Mouse (Mus musculus) hindbrain, embryonic 13.5 days (tissue): ENCODE data around the gene Sost. TPM values are rescaled to one million over a fixed set of nuclear protein-coding genes. Genes with fewer than 3 reads are reported as not detected.

Experiments used
- ATAC-seq: fragments of 200-750 bp; cut with Nextera tagmentation; 2 replicates; pipeline ENCODE4 v1.8.0; 2017; ENCODE audit warnings: moderate TSS enrichment; ENCODE audit not compliant: low FRiP score
- H3K27ac ChIP-seq: fragments of 300-500 bp; sonication (generic); 2 replicates; pipeline ENCODE4 v1.5.1; 2015; ENCODE audit warnings: inconsistent platforms, mild to moderate bottlenecking, moderate library complexity
- H3K27me3 ChIP-seq: fragments of 300-500 bp; sonication (generic); 2 replicates; pipeline ENCODE4 v1.6.1; 2015; ENCODE audit warnings: mild to moderate bottlenecking, inconsistent platforms
- H3K36me3 ChIP-seq: fragments of 300-500 bp; sonication (generic); 2 replicates; pipeline ENCODE4 v1.6.1; 2015; ENCODE audit warnings: mild to moderate bottlenecking, inconsistent platforms
- H3K4me1 ChIP-seq: fragments of 300-500 bp; sonication (generic); replicated peaks from 2 replicates; pipeline ENCODE4 v1.6.1; 2015; ENCODE audit warnings: inconsistent platforms
- H3K4me2 ChIP-seq: fragments of 300-500 bp; sonication (generic); 2 replicates; pipeline ENCODE4 v1.6.1; 2015; ENCODE audit warnings: inconsistent platforms, mild to moderate bottlenecking, moderate library complexity
- H3K4me3 ChIP-seq: fragments of 300-500 bp; sonication (generic); 2 replicates; pipeline ENCODE4 v1.5.1; 2015; ENCODE audit warnings: mild to moderate bottlenecking, inconsistent platforms
- H3K9ac ChIP-seq: fragments of 300-500 bp; sonication (generic); 2 replicates; pipeline ENCODE4 v1.6.1; 2015; ENCODE audit warnings: mild to moderate bottlenecking, inconsistent platforms
- H3K9me3 ChIP-seq: fragments of 300-500 bp; sonication (generic); 2 replicates; pipeline ENCODE4 v1.6.1; 2016; ENCODE audit warnings: inconsistent platforms
- WGBS: fragments of 180-500 bp; shearing (Covaris S2); methylation state at CpG from one replicate; pipeline ENCODE4 v1.1.7; 2015; 5-methylcytosine and 5-hydroxymethylcytosine counted together
- polyA plus RNA-seq: library from polyadenylated mRNA; unstranded; fragments of >200 nt; fragmentation: Nextera tagmentation; extraction: Ambion mirVana; gene quantifications from 2 replicates; pipeline ENCODE4 v1.2.1, GENCODE M21; 2015

Gene Sost
- polyA plus RNA-seq: 0.42 TPM in 1 of 2 replicates, not detected in the other

DNA sequence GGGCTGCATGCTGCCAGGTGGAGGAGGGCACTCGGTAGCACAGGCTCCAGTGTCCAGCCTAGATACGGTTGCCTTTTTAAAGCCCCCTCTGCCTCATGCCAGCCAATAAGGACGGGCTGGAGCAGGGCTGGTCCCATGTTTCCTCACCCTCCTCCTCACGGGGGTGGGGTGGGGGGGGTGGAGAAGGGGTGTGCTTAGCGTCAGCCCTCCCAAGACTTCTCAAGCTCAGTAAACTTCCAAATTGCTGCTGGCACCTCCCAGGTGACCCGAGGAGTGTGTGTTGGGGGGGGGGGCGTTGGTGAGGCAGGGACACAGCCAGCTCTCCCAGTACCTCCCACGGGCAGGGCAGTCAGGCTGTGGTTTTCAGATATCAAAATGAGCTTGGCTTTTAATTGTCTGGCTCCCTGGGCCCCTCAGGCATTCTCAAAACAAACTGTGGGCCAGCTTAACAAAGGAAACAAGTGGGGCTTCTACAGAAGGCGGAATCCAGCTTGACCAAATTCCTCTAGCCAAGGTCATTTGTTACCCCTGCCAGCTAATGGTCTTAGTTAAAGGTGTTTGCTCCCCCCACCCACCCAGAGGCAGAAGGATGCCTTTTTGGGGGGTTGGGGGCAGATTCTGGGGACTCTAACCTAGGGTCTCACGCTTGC is at the start of gene Sost:
Gene Sost, minus strand, starts transcription at position 51 of the 650 bp plus-strand sequence.
- H3K4me1 ChIP-seq: peaks cover 41% of the 10 kb centered on the region
- WGBS: 16% methylated on average over 9 of the region's 10 CpGs
- peaks cover 62% of the 10 kb centered on the region for H3K27me3 ChIP-seq

GRCm38 (mm10) chr11:102016136-102016535 is 49.3 kb upstream of the Sost start:
- no peak overlapping the region for H3K4me2 ChIP-seq
- no peak overlapping the region for H3K27ac ChIP-seq
- WGBS: 90% methylated on average over 1 of the region's 1 CpGs
- H3K4me3 ChIP-seq: no peak overlapping the region
- H3K9ac ChIP-seq: peak overlapping the region; percentile 8; the same call in 1 of the 2 replicates
- peaks cover 20% of the 10 kb centered on the region for H3K4me1 ChIP-seq
- H3K36me3 ChIP-seq: peaks cover 64% of the 10 kb centered on the region
- ATAC-seq: no peak
- no peaks in the 10 kb centered on the region for H3K9me3 ChIP-seq
- H3K27me3 ChIP-seq: no peaks in the 10 kb centered on the region

More for the DNA sequence above, at the start of gene Sost:
- no peaks in the 10 kb centered on the region for H3K9me3 ChIP-seq
- ATAC-seq: no peak
- no peak within 1 kb of the TSS for H3K4me3 ChIP-seq
- no peak within 1 kb of the TSS for H3K9ac ChIP-seq
- no peaks in the 10 kb centered on the region for H3K36me3 ChIP-seq
- H3K27ac ChIP-seq: no peak within 1 kb of the TSS
- H3K4me2 ChIP-seq: no peak within 1 kb of the TSS

- peak overlapping the region; percentile 39; the same call in 1 of the 2 replicates for H3K9ac ChIP-seq
- H3K27me3 ChIP-seq: no peaks in the 10 kb centered on the region
- 53% methylated on average over 6 of the region's 6 CpGs for WGBS
- H3K4me3 ChIP-seq: no peak overlapping the region
- ATAC-seq: no peak
- no peaks in the 10 kb centered on the region for H3K9me3 ChIP-seq
- H3K4me1 ChIP-seq: peaks cover 25% of the 10 kb centered on the region
- H3K27ac ChIP-seq: peak overlapping the region; percentile 40
- H3K36me3 ChIP-seq: peaks cover 68% of the 10 kb centered on the region
- H3K4me2 ChIP-seq: no peak overlapping the region
These were observed 48.7 kb upstream of the Sost start for GRCm38 (mm10) chr11:102015472-102015871.

DNA sequence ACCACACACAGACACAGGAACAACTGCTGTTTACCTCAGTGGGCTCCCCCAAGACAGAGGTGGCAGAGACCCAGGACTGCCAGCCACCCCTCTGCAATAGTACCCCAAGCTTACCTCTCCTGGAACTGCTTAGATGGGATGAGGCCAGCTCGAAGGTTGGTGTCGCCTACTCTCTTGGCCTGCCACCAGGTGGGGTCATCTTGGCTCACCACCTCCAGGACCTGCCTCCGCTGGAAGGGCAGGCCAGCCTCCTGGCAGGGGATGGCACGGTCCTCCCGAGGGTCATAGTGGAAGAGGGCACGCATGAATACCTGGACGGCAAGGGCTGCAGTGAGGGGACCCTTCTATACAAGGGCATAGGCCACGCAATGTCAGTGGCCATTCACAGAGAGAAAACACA is 46.4 kb upstream of the Sost start:
- Histone ChIP-seq H3K4me2 (no peak overlapping the region), H3K4me1 (peaks cover 32% of the 10 kb centered on the region), H3K9me3 (no peaks in the 10 kb centered on the region), H3K27ac (no peak overlapping the region), H3K27me3 (no peaks in the 10 kb centered on the region), H3K36me3 (peaks cover 84% of the 10 kb centered on the region), H3K9ac (no peak overlapping the region), H3K4me3 (no peak overlapping the region)
- no peak for ATAC-seq
- WGBS: 88% methylated on average over 8 of the region's 8 CpGs

- no peak overlapping the region for H3K9ac ChIP-seq
- no peak overlapping the region for H3K27ac ChIP-seq
- H3K9me3 ChIP-seq: no peaks in the 10 kb centered on the region
- no peak for ATAC-seq
- 80% methylated on average over 8 of the region's 8 CpGs for WGBS
- no peak overlapping the region for H3K4me3 ChIP-seq
- no peak overlapping the region for H3K4me2 ChIP-seq
- H3K36me3 ChIP-seq: peaks cover 86% of the 10 kb centered on the region
- H3K27me3 ChIP-seq: no peaks in the 10 kb centered on the region
- peaks cover 34% of the 10 kb centered on the region for H3K4me1 ChIP-seq
These were observed 44.7 kb upstream of the Sost start for GRCm38 (mm10) chr11:102011510-102011909.

- no peak overlapping the region for H3K4me3 ChIP-seq
- H3K27ac ChIP-seq: peak overlapping the region; percentile 90
- peak overlapping the region; percentile 3 for H3K9ac ChIP-seq
- H3K9me3 ChIP-seq: no peaks in the 10 kb centered on the region
- peaks cover 27% of the 10 kb centered on the region for H3K4me1 ChIP-seq
- WGBS: 40% methylated on average over 13 of the region's 13 CpGs
- peak overlapping the region; percentile 10; the same call in 1 of the 2 replicates for H3K4me2 ChIP-seq
- H3K36me3 ChIP-seq: peaks cover 83% of the 10 kb centered on the region
- peak; percentile 57 for ATAC-seq
- H3K27me3 ChIP-seq: no peaks in the 10 kb centered on the region
These were observed 43.3 kb upstream of the Sost start for GRCm38 (mm10) chr11:102010140-102010539.

DNA sequence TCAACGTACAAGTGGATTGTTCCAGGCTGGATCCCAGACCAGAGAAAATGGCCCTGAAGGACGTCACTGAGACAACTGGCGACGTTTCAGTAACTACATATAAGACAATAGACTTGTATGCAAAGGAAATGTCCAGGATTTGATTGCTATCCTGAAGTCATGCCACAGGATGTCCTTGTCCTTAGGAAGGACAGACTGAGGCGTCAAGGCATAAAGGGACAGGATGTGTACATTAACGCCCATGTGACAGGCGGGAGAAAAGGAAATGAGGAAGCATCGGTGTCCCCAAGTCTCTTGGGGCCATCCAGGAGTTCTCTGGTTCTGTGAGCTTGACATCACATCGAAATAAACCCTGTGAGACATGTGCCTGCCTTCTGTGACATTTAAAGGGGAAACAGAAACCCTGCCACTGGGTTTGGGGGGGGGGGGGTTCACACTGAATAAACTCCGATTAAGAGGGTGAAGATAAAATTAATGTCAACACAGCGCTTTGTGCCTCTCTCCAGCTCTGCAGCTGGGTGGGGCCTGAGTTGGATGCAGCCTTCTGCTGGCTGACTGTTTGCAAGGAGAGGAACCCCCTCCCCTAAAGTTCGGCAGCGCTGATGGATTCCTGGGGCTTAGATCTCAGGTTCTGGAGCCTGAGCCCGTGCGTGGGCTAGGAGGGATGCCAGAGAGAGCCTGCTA is 42.3 kb upstream of the Sost start:
- no peak for ATAC-seq

DNA sequence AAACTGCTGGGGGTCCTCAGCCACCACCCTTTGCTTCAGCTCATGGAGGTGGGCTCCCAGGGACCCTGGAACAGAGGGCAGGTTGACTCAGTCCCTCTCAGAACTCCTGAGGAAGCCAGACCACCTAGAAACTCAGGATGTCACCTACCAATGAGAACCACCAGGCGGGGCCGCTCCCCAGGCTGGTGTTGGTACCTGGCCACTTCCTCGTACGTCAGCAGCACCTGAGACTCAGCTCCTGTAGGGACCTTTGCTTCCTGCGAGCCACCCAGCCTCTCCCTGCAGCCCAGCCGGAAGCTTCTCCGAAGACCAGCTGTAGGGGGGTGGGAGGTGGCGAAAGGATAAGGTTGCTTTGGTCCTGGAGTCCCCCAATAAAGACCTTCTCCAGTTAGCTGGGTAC is 41.6 kb upstream of the Sost start:
- no peak overlapping the region for H3K9ac ChIP-seq
- no peaks in the 10 kb centered on the region for H3K27me3 ChIP-seq
- WGBS: 94% methylated on average over 8 of the region's 8 CpGs
- no peak overlapping the region for H3K4me2 ChIP-seq
- H3K27ac ChIP-seq: no peak overlapping the region
- ATAC-seq: no peak
- H3K4me1 ChIP-seq: peaks cover 25% of the 10 kb centered on the region
- H3K9me3 ChIP-seq: no peaks in the 10 kb centered on the region
- peaks cover 85% of the 10 kb centered on the region for H3K36me3 ChIP-seq
- no peak overlapping the region for H3K4me3 ChIP-seq

More for the DNA sequence above, 42.3 kb upstream of the Sost start:
- H3K36me3 ChIP-seq: peaks cover 83% of the 10 kb centered on the region
- 0 out of 2 replicates have a peak overlapping the region, but pooled peaks have one; percentile 3 for H3K9ac ChIP-seq
- WGBS: 83% methylated on average over 15 of the region's 15 CpGs
- H3K4me2 ChIP-seq: no peak overlapping the region
- peak overlapping the region; percentile 90 for H3K27ac ChIP-seq
- no peaks in the 10 kb centered on the region for H3K27me3 ChIP-seq
- H3K4me3 ChIP-seq: no peak overlapping the region
- no peaks in the 10 kb centered on the region for H3K9me3 ChIP-seq
- peaks cover 25% of the 10 kb centered on the region for H3K4me1 ChIP-seq

- ATAC-seq: no peak
- Histone ChIP-seq H3K9ac (no peak overlapping the region), H3K4me2 (no peak overlapping the region), H3K4me3 (no peak overlapping the region), H3K27me3 (no peaks in the 10 kb centered on the region), H3K27ac (0 out of 2 replicates have a peak overlapping the region, but pooled peaks have one; percentile 8), H3K36me3 (peaks cover 77% of the 10 kb centered on the region), H3K4me1 (peaks cover 25% of the 10 kb centered on the region), H3K9me3 (no peaks in the 10 kb centered on the region)
- WGBS: 78% methylated on average over 5 of the region's 5 CpGs
These were observed 39.9 kb upstream of the Sost start for GRCm38 (mm10) chr11:102006688-102007087.

GRCm38 (mm10) chr11:102006271-102006670 is 39.5 kb upstream of the Sost start:
- WGBS: 45% methylated on average over 9 of the region's 9 CpGs
- Histone ChIP-seq H3K4me2 (no peak overlapping the region), H3K4me3 (no peak overlapping the region), H3K27ac (0 out of 2 replicates have a peak overlapping the region, but pooled peaks have one; percentile 8), H3K4me1 (peaks cover 25% of the 10 kb centered on the region), H3K27me3 (no peaks in the 10 kb centered on the region), H3K36me3 (peaks cover 78% of the 10 kb centered on the region), H3K9me3 (no peaks in the 10 kb centered on the region), H3K9ac (no peak overlapping the region)
- no peak for ATAC-seq

DNA sequence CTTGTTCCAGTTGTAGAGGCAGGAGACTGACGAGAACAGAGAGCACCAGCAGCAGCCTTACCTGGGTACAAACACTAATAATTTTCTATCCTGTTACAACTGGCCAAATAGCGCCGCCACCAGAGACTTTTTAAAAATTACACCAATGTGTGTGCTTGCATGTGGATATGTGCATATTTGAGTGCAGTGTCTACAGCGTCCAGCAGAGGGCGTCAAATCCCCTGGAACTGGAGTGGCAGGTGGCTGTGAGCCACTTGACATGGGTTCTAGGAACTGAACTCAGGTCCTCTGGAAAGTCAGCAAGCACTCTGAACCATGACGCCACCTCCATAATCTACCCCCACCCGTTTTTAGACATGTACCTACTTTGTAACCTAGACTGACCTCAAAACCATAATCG is 37.4 kb upstream of the Sost start:
- no peak for ATAC-seq
- 92% methylated on average over 8 of the region's 8 CpGs for WGBS
- H3K27me3 ChIP-seq: no peaks in the 10 kb centered on the region

DNA sequence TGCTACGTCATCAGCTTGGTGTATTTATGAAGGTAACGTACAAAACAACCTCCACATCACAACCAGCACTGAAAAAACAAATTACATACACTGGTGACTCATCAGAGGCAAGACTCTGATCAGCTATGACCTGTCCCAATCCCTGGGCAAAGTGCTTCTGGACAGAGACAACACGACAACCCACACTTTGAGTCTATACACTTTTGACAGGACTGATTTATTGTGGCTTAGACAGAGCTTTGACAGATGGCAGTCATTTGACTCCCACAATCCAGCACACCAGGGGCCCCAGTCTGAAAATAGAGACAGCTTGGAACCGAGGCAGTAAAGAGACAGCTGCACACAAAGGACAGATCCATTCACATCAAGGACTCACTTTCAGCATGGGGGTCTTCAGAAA is 32.7 kb upstream of the Sost start:
- peaks cover 45% of the 10 kb centered on the region for H3K36me3 ChIP-seq

More for the DNA sequence above, 37.4 kb upstream of the Sost start:
- Histone ChIP-seq H3K4me1 (peaks cover 11% of the 10 kb centered on the region; the same call in 1 of the 2 replicates), H3K4me3 (no peak overlapping the region), H3K4me2 (no peak overlapping the region), H3K9ac (no peak overlapping the region), H3K9me3 (no peaks in the 10 kb centered on the region), H3K36me3 (peaks cover 78% of the 10 kb centered on the region), H3K27ac (no peak overlapping the region)

More for the DNA sequence above, 32.7 kb upstream of the Sost start:
- Histone ChIP-seq H3K27me3 (no peaks in the 10 kb centered on the region), H3K4me3 (no peak overlapping the region), H3K4me1 (peaks cover 4% of the 10 kb centered on the region; the same call in 1 of the 2 replicates), H3K9ac (no peak overlapping the region), H3K27ac (0 out of 2 replicates have a peak overlapping the region, but pooled peaks have one; percentile 6), H3K9me3 (no peaks in the 10 kb centered on the region), H3K4me2 (no peak overlapping the region)
- 45% methylated on average over 4 of the region's 4 CpGs for WGBS
- ATAC-seq: no peak
